Mouse (Mus musculus): ENCODE data around the gene Igf2r. TPM values are rescaled to one million over a fixed set of nuclear protein-coding genes. Genes with fewer than 3 reads are reported as not detected.

Gene Igf2r
- polyA plus RNA-seq, 1 experiment from 2014 or later, result 9.6 TPM

GRCm38 (mm10) chr17:12799368-12800275 is 30.2 kb upstream of the Igf2r start:
- H3K27me3 ChIP-seq (ENCODE audit: control insufficient read depth, insufficient read depth, low read depth, low read length), result no peaks in the 10 kb centered on the region; the same call in 1 of the 2 replicates
- H3K9me3 ChIP-seq (replicated peaks; ENCODE audit: control insufficient read depth, low read length, poor library complexity, severe bottlenecking), result no peaks in the 10 kb centered on the region
- H3K36me3 ChIP-seq (ENCODE audit: control insufficient read depth, insufficient read depth, low read length), result no peaks in the 10 kb centered on the region
- H3K4me2 ChIP-seq (ENCODE audit: low read length), result no peak overlapping the region
- no peaks in the 10 kb centered on the region for H3K4me1 ChIP-seq (ENCODE audit: control insufficient read depth, insufficient read depth, low read length)
- H3K27ac ChIP-seq (ENCODE audit: low read length), result no peak overlapping the region
- 88% methylated on average over 12 of the region's 12 CpGs for WGBS
- no peak overlapping the region for H3K4me3 ChIP-seq (ENCODE audit: low read depth, low read length)
- H3K9ac ChIP-seq (ENCODE audit: low read depth, low read length), result no peak overlapping the region
- ATAC-seq, result 0 out of 2 replicates have a peak, but pooled peaks have one; percentile 39

GRCm38 (mm10) chr17:12798571-12798970 is 29.1 kb upstream of the Igf2r start:
- ATAC-seq, result no peak
- no peaks in the 10 kb centered on the region for H3K9me3 ChIP-seq (replicated peaks; ENCODE audit: control insufficient read depth, low read length, poor library complexity, severe bottlenecking)
- 86% methylated on average over 3 of the region's 3 CpGs for WGBS

GRCm38 (mm10) chr17:12797427-12798029 is 28.1 kb upstream of the Igf2r start:
- ATAC-seq, result no peak
- Histone ChIP-seq H3K27me3 (ENCODE audit: control insufficient read depth, insufficient read depth, low read depth, low read length) (no peaks in the 10 kb centered on the region; the same call in 1 of the 2 replicates), H3K4me2 (ENCODE audit: low read length) (no peak overlapping the region), H3K36me3 (ENCODE audit: control insufficient read depth, insufficient read depth, low read length) (no peaks in the 10 kb centered on the region), H3K27ac (ENCODE audit: low read length) (no peak overlapping the region), H3K9me3 (replicated peaks; ENCODE audit: control insufficient read depth, low read length, poor library complexity, severe bottlenecking) (no peaks in the 10 kb centered on the region), H3K4me1 (ENCODE audit: control insufficient read depth, insufficient read depth, low read length) (no peaks in the 10 kb centered on the region), H3K9ac (ENCODE audit: low read depth, low read length) (no peak overlapping the region), H3K4me3 (ENCODE audit: low read depth, low read length) (no peak overlapping the region)
- WGBS, result 81% methylated on average over 3 of the region's 3 CpGs

More at GRCm38 (mm10) chr17:12798571-12798970, 29.1 kb upstream of the Igf2r start:
- no peaks in the 10 kb centered on the region for H3K36me3 ChIP-seq (ENCODE audit: control insufficient read depth, insufficient read depth, low read length)
- H3K27me3 ChIP-seq (ENCODE audit: control insufficient read depth, insufficient read depth, low read depth, low read length), result no peaks in the 10 kb centered on the region; the same call in 1 of the 2 replicates
- no peak overlapping the region for H3K4me2 ChIP-seq (ENCODE audit: low read length)
- no peak overlapping the region for H3K4me3 ChIP-seq (ENCODE audit: low read depth, low read length)
- H3K4me1 ChIP-seq (ENCODE audit: control insufficient read depth, insufficient read depth, low read length), result no peaks in the 10 kb centered on the region
- H3K9ac ChIP-seq (ENCODE audit: low read depth, low read length), result no peak overlapping the region
- no peak overlapping the region for H3K27ac ChIP-seq (ENCODE audit: low read length)

GRCm38 (mm10) chr17:12796633-12797032 is 27.2 kb upstream of the Igf2r start:
- H3K4me3 ChIP-seq (ENCODE audit: low read depth, low read length), result no peak overlapping the region
- 90% methylated on average over 3 of the region's 3 CpGs for WGBS
- ATAC-seq, result no peak
- H3K27ac ChIP-seq (ENCODE audit: low read length), result no peak overlapping the region
- H3K4me2 ChIP-seq (ENCODE audit: low read length), result no peak overlapping the region
- no peak overlapping the region for H3K9ac ChIP-seq (ENCODE audit: low read depth, low read length)
- no peaks in the 10 kb centered on the region for H3K36me3 ChIP-seq (ENCODE audit: control insufficient read depth, insufficient read depth, low read length)
- H3K9me3 ChIP-seq (replicated peaks; ENCODE audit: control insufficient read depth, low read length, poor library complexity, severe bottlenecking), result no peaks in the 10 kb centered on the region
- no peaks in the 10 kb centered on the region for H3K4me1 ChIP-seq (ENCODE audit: control insufficient read depth, insufficient read depth, low read length)
- H3K27me3 ChIP-seq (ENCODE audit: control insufficient read depth, insufficient read depth, low read depth, low read length), result no peaks in the 10 kb centered on the region; the same call in 1 of the 2 replicates

- Histone ChIP-seq H3K27ac (ENCODE audit: low read length) (peak overlapping the region; percentile 44; the same call in 1 of the 2 replicates), H3K9me3 (replicated peaks; ENCODE audit: control insufficient read depth, low read length, poor library complexity, severe bottlenecking) (no peaks in the 10 kb centered on the region), H3K4me2 (ENCODE audit: low read length) (no peak overlapping the region), H3K27me3 (ENCODE audit: control insufficient read depth, insufficient read depth, low read depth, low read length) (no peaks in the 10 kb centered on the region; the same call in 1 of the 2 replicates), H3K36me3 (ENCODE audit: control insufficient read depth, insufficient read depth, low read length) (no peaks in the 10 kb centered on the region), H3K4me1 (ENCODE audit: control insufficient read depth, insufficient read depth, low read length) (peaks cover 14% of the 10 kb centered on the region), H3K9ac (ENCODE audit: low read depth, low read length) (no peak overlapping the region), H3K4me3 (ENCODE audit: low read depth, low read length) (no peak overlapping the region)
- 68% methylated on average over 8 of the region's 8 CpGs for WGBS
- no peak for ATAC-seq
Observed at GRCm38 (mm10) chr17:12793660-12794406, 24.4 kb upstream of the Igf2r start.

- 73% methylated on average over 11 of the region's 11 CpGs for WGBS
Observed at GRCm38 (mm10) chr17:12792422-12793206, 23.1 kb upstream of the Igf2r start.

GRCm38 (mm10) chr17:12791420-12791819 is 22.0 kb upstream of the Igf2r start:
- 48% methylated on average over 4 of the region's 4 CpGs for WGBS
- ATAC-seq, result peak; percentile 33; the same call in 1 of the 2 replicates

More at GRCm38 (mm10) chr17:12792422-12793206, 23.1 kb upstream of the Igf2r start:
- H3K9me3 ChIP-seq (replicated peaks; ENCODE audit: control insufficient read depth, low read length, poor library complexity, severe bottlenecking), result no peaks in the 10 kb centered on the region
- H3K4me2 ChIP-seq (ENCODE audit: low read length), result no peak overlapping the region
- no peak overlapping the region for H3K27ac ChIP-seq (ENCODE audit: low read length)
- no peak overlapping the region for H3K4me3 ChIP-seq (ENCODE audit: low read depth, low read length)
- no peaks in the 10 kb centered on the region; the same call in 1 of the 2 replicates for H3K27me3 ChIP-seq (ENCODE audit: control insufficient read depth, insufficient read depth, low read depth, low read length)
- peaks cover 14% of the 10 kb centered on the region for H3K4me1 ChIP-seq (ENCODE audit: control insufficient read depth, insufficient read depth, low read length)
- H3K36me3 ChIP-seq (ENCODE audit: control insufficient read depth, insufficient read depth, low read length), result no peaks in the 10 kb centered on the region
- no peak for ATAC-seq
- H3K9ac ChIP-seq (ENCODE audit: low read depth, low read length), result no peak overlapping the region

GRCm38 (mm10) chr17:12791079-12791406 is 21.6 kb upstream of the Igf2r start:
- WGBS, result 9% methylated on average over 5 of the region's 5 CpGs
- H3K4me2 ChIP-seq (ENCODE audit: low read length), result no peak overlapping the region
- H3K4me1 ChIP-seq (ENCODE audit: control insufficient read depth, insufficient read depth, low read length), result peaks cover 14% of the 10 kb centered on the region
- no peak overlapping the region for H3K4me3 ChIP-seq (ENCODE audit: low read depth, low read length)
- ATAC-seq, result peak; percentile 71; the same call in 1 of the 2 replicates
- H3K27ac ChIP-seq (ENCODE audit: low read length), result peak overlapping the region; percentile 56; the same call in 1 of the 2 replicates
- H3K27me3 ChIP-seq (ENCODE audit: control insufficient read depth, insufficient read depth, low read depth, low read length), result no peaks in the 10 kb centered on the region; the same call in 1 of the 2 replicates
- no peak overlapping the region for H3K9ac ChIP-seq (ENCODE audit: low read depth, low read length)
- H3K9me3 ChIP-seq (replicated peaks; ENCODE audit: control insufficient read depth, low read length, poor library complexity, severe bottlenecking), result no peaks in the 10 kb centered on the region
- no peaks in the 10 kb centered on the region for H3K36me3 ChIP-seq (ENCODE audit: control insufficient read depth, insufficient read depth, low read length)

More at GRCm38 (mm10) chr17:12791420-12791819, 22.0 kb upstream of the Igf2r start:
- no peak overlapping the region for H3K4me3 ChIP-seq (ENCODE audit: low read depth, low read length)
- H3K36me3 ChIP-seq (ENCODE audit: control insufficient read depth, insufficient read depth, low read length), result no peaks in the 10 kb centered on the region
- H3K4me1 ChIP-seq (ENCODE audit: control insufficient read depth, insufficient read depth, low read length), result peaks cover 14% of the 10 kb centered on the region
- peak overlapping the region; percentile 33 for H3K27ac ChIP-seq (ENCODE audit: low read length)
- H3K9ac ChIP-seq (ENCODE audit: low read depth, low read length), result no peak overlapping the region
- no peaks in the 10 kb centered on the region; the same call in 1 of the 2 replicates for H3K27me3 ChIP-seq (ENCODE audit: control insufficient read depth, insufficient read depth, low read depth, low read length)
- H3K9me3 ChIP-seq (replicated peaks; ENCODE audit: control insufficient read depth, low read length, poor library complexity, severe bottlenecking), result no peaks in the 10 kb centered on the region
- H3K4me2 ChIP-seq (ENCODE audit: low read length), result no peak overlapping the region

Measured in midbrain, embryonic 16.5 days (tissue).